Mouse (Mus musculus) hindbrain, postnatal 0 days (tissue): Measurements from ENCODE around the gene Cenpi. TPM values are rescaled to one million over a fixed set of nuclear protein-coding genes. Genes with fewer than 3 reads are reported as not detected.

Source experiments
- ATAC-seq: fragments of 200-750 bp; cut with Nextera tagmentation; 2 replicates; pipeline ENCODE4 v1.8.0; 2017; ENCODE audit warnings: mild to moderate bottlenecking, moderate TSS enrichment, moderate library complexity
- DNase-seq: peaks from one replicate; pipeline ENCODE4 v3.0.0-alpha.2; 2015; ENCODE audit warnings: low spot score
- H3K27ac ChIP-seq: fragments of 300-500 bp; sonication (generic); 2 replicates; pipeline ENCODE4 v1.5.1; 2014; ENCODE audit warnings: mild to moderate bottlenecking
- H3K27me3 ChIP-seq: fragments of 300-500 bp; sonication (generic); 2 replicates; pipeline ENCODE4 v1.6.1; 2014; ENCODE audit warnings: low read length, mixed read lengths; ENCODE audit not compliant: insufficient read depth
- H3K36me3 ChIP-seq: fragments of 300-500 bp; sonication (generic); 2 replicates; pipeline ENCODE4 v1.6.1; 2014; ENCODE audit warnings: low read length, mixed read lengths; ENCODE audit not compliant: insufficient read depth
- H3K4me1 ChIP-seq: fragments of 300-500 bp; sonication (generic); 2 replicates; pipeline ENCODE4 v1.6.1; 2014; ENCODE audit warnings: antibody characterized with exemption, low read length, mixed read lengths; ENCODE audit not compliant: insufficient read depth
- H3K4me2 ChIP-seq: fragments of 300-500 bp; sonication (generic); 2 replicates; pipeline ENCODE4 v1.6.1; 2014; ENCODE audit warnings: low read depth, mild to moderate bottlenecking, low read length, moderate library complexity, mixed read lengths
- H3K4me3 ChIP-seq: fragments of 300-500 bp; sonication (generic); 2 replicates; pipeline ENCODE4 v1.5.1; 2014; ENCODE audit warnings: low read length
- H3K9ac ChIP-seq: fragments of 300-500 bp; sonication (generic); replicated peaks from 2 replicates; pipeline ENCODE4 v1.6.1; 2014; ENCODE audit warnings: mild to moderate bottlenecking, low read length, moderate library complexity, mixed read lengths
- H3K9me3 ChIP-seq: fragments of 300-500 bp; sonication (generic); 2 replicates; pipeline ENCODE4 v1.6.1; 2016; ENCODE audit warnings: low read length, mixed read lengths
- CTCF ChIP-seq: IDR thresholded peaks from 2 replicates; pipeline ENCODE4 v1.5.1; 2016; ENCODE audit warnings: antibody characterized with exemption, control low read depth, low read depth
- WGBS: fragments of 180-500 bp; shearing (Covaris S2); extraction: QIAGEN DNeasy Blood & Tissue Kit; methylation state at CpG from one replicate; pipeline ENCODE4 v1.1.7; 2014; 5-methylcytosine and 5-hydroxymethylcytosine counted together
- polyA plus RNA-seq: library from polyadenylated mRNA; unstranded; fragments of >200 nt; fragmentation: Nextera tagmentation; extraction: Ambion mirVana; gene quantifications from 2 replicates; pipeline ENCODE4 v1.2.1, GENCODE M21; 2015
- total RNA-seq: library from RNA; depleted of rRNA; stranded (reverse); fragments of >200 nt; gene quantifications from 2 replicates; pipeline ENCODE4 v1.2.3, GENCODE M21; 2014

Cenpi gene
- total and polyA plus RNA-seq, 2 experiments from 2014 or later: 4.7 to 6.7 TPM

DNA sequence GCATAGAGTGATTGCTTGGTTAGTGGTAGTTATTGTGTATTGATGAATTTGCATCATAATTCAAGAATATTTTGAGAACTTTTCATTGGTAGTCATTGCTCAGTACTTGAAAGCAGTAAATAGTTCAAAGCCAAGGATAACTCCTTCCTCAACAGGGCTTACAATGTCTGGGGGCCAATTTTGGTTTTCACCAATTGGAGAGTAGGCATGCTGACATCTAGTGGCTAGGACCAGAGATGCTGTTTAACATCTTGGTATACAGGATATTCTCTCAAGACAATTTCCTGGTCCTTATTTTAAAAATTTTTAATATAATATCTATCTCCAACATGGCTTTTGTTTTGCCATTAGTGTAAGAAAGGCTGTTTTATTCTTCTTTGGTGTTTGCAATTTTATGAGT, 46.0 kb downstream of the Cenpi start:
- Histone ChIP-seq H3K27ac (no peak overlapping the region), H3K36me3 (no peaks in the 10 kb centered on the region), H3K4me2 (no peak overlapping the region), H3K27me3 (no peaks in the 10 kb centered on the region), H3K9me3 (no peaks in the 10 kb centered on the region), H3K4me1 (no peaks in the 10 kb centered on the region), H3K4me3 (no peak overlapping the region), H3K9ac (no peak overlapping the region)
- ATAC-seq (no peak), DNase-seq (peak; percentile 3)
- peak; percentile 20; the same call in 1 of the 2 replicates for TF ChIP-seq CTCF

DNA sequence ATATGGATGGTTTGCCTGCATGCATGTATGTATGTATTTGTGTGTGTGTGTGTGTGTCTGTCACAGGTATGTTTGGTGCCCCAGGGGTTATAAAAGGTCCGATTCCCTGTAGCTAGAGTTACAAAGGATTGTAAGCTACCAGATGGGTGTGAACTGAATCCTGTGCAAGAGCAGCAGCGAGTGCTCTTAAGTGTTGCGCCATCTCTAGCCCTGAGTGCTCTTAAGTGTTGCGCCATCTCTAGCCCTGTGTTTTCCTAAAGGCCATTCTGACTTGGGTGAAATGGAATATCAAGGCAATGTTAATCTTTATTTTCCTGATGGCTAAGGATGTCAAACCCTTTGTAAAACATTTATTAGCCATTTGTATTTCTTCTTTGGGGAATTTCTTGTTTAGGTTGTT, 51.5 kb downstream of the Cenpi start:
- H3K27me3 ChIP-seq: no peaks in the 10 kb centered on the region
- no peaks in the 10 kb centered on the region for H3K4me1 ChIP-seq
- no peak overlapping the region for H3K9ac ChIP-seq
- 92% methylated on average over 4 of the region's 4 CpGs for WGBS
- H3K27ac ChIP-seq: no peak overlapping the region
- no peak overlapping the region for H3K4me3 ChIP-seq
- TF ChIP-seq CTCF: no peak
- H3K4me2 ChIP-seq: no peak overlapping the region
- H3K9me3 ChIP-seq: no peaks in the 10 kb centered on the region
- no peaks in the 10 kb centered on the region for H3K36me3 ChIP-seq
- no peak for ATAC-seq
- DNase-seq: no peak

DNA sequence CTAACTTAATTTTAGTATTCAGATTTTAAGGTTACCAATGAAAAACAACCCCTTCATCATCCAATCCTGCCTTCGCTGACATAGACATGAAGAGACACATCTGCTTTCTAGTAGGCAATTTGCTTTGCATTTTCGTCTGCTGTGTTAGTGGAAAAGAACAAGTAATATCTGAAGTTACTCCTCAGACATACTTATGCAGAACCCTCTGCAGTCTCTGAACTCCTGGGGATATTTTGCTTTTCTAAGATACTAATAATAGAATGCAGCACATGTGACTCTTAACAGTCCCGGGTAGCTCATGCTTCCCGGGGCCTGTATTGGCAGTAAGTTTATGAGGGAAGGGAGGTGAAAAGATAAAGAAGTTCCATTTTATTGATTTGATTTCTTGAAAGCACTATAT, 54.3 kb downstream of the Cenpi start:
- no peaks in the 10 kb centered on the region for H3K9me3 ChIP-seq
- no peak for ATAC-seq
- WGBS: 90% methylated on average over 4 of the region's 4 CpGs
- no peaks in the 10 kb centered on the region for H3K4me1 ChIP-seq
- H3K27ac ChIP-seq: no peak overlapping the region
- DNase-seq: no peak
- no peaks in the 10 kb centered on the region for H3K27me3 ChIP-seq
- no peak overlapping the region for H3K4me2 ChIP-seq
- no peak overlapping the region for H3K9ac ChIP-seq
- no peak overlapping the region for H3K4me3 ChIP-seq
- no peaks in the 10 kb centered on the region for H3K36me3 ChIP-seq
- no peak for TF ChIP-seq CTCF

DNA sequence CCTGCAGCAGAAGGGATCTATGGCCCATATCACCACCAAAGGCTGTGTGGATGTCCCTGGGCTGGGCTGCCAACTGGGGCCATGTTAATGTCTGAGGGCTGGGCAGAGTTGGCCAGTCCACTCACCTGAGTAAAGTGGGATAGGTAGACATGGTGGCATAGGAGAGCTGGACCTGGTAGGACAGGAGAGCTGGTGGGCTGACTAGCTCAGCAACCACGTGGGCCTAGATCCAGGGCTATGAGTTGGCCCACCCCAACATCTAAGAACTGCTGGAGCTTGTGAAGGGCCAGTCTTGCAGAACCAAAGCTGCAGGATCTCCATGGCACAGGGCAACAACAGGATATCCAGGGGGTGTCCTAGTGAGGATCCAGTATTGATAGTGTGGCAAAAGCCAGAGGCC, 57.5 kb downstream of the Cenpi start:
- Histone ChIP-seq H3K9ac (no peak overlapping the region), H3K27me3 (no peaks in the 10 kb centered on the region), H3K9me3 (no peaks in the 10 kb centered on the region), H3K4me3 (no peak overlapping the region), H3K36me3 (no peaks in the 10 kb centered on the region), H3K27ac (no peak overlapping the region), H3K4me2 (no peak overlapping the region), H3K4me1 (no peaks in the 10 kb centered on the region)
- DNase-seq: no peak
- no peak for TF ChIP-seq CTCF
- 65% methylated on average over 1 of the region's 1 CpGs for WGBS
- no peak for ATAC-seq

DNA sequence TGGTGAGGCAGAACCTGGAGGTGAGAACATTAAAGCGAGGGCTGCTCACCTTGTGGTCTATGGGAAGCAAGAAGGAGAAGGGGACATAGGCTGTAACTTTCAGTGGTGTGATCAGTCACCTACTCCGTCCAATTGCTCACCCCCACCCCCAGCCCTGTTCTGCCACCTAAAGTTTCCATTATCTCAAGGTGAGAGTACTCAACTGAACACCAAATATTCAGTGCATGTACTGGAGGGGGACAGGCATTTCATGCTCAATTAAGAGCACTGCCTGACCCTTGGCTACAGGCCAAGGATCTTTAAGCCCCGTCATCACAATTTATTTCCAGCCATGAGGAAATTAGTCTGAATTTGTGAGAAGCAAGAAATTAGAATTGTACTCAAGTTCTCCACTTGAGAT, 58.7 kb downstream of the Cenpi start:
- ATAC-seq (no peak), DNase-seq (no peak)
- WGBS: 80% methylated on average over 3 of the region's 3 CpGs
- Histone ChIP-seq H3K4me2 (no peak overlapping the region), H3K27me3 (no peaks in the 10 kb centered on the region), H3K36me3 (no peaks in the 10 kb centered on the region), H3K9me3 (no peaks in the 10 kb centered on the region), H3K4me1 (no peaks in the 10 kb centered on the region), H3K27ac (no peak overlapping the region), H3K4me3 (no peak overlapping the region), H3K9ac (no peak overlapping the region)
- no peak for TF ChIP-seq CTCF

DNA sequence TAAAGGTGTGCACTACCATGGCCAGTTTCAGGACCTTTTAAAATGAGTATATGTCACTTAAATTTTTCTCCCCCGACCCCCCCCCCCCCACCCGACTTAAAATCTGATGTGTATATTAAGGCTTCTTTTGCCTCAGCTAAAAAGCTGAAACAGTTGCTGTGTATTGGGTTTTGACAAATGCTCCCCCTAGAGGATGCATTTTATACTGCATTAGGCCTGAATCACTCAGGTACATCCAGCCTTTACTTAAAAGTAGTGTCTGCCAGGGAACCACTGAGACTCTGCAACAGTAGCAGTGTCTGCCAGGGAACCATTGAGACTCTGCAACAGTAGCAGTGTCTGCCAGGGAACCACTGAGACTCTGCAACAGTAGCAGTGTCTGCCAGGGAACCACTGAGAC, 63.4 kb downstream of the Cenpi start:
- DNase-seq (peak; percentile 37), ATAC-seq (no peak)
- no peaks in the 10 kb centered on the region for H3K27me3 ChIP-seq
- H3K4me3 ChIP-seq: no peak overlapping the region
- no peaks in the 10 kb centered on the region for H3K36me3 ChIP-seq
- H3K9ac ChIP-seq: no peak overlapping the region
- no peaks in the 10 kb centered on the region for H3K4me1 ChIP-seq
- peak; percentile 55 for TF ChIP-seq CTCF
- no peak overlapping the region for H3K27ac ChIP-seq
- H3K9me3 ChIP-seq: no peaks in the 10 kb centered on the region
- no peak overlapping the region for H3K4me2 ChIP-seq
- 32% methylated on average over 2 of the region's 2 CpGs for WGBS

DNA sequence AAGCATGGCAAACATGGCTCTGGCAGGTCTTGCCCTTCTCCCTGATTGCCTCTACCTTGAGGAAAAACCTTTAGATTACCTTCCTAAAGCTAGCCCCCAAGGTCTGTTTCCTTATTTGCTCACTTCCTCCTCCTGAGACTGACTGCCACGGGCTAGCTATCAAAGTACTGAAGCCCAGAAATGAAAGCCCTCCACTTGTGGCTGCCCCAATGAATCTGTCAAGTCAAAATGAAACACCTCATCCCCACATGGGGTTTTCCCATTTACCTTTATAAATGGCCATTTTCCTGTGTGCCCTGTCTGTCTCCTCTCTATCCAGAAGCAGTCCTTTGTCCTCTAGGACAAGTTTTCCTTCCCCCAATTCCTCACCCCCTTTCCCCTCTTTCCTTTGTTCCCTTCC, 66.3 kb downstream of the Cenpi start:
- ATAC-seq (no peak), DNase-seq (no peak)
- 70% methylated on average over 1 of the region's 1 CpGs for WGBS
- H3K9ac ChIP-seq: no peak overlapping the region
- TF ChIP-seq CTCF: no peak
- H3K4me1 ChIP-seq: no peaks in the 10 kb centered on the region
- no peak overlapping the region for H3K4me3 ChIP-seq
- no peaks in the 10 kb centered on the region for H3K36me3 ChIP-seq
- H3K27me3 ChIP-seq: no peaks in the 10 kb centered on the region
- no peak overlapping the region for H3K27ac ChIP-seq
- H3K4me2 ChIP-seq: no peak overlapping the region
- H3K9me3 ChIP-seq: no peaks in the 10 kb centered on the region
